Mouse (Mus musculus): ENCODE measurements at regions not wholly inside any gene's neighbourhood (a gene's known extent, or its start where the extent isn't known, plus 50 kb on each side); places are given as distances from the start of the nearest gene placed in this dataset.

GRCm38 (mm10) chr8:44758727-44759126 is 176.5 kb upstream of the Fat1 start:
- no peak for TF ChIP-seq CTCF (IDR thresholded peaks at IDR 0.05; ENCODE audit: control insufficient read depth, insufficient read depth, insufficient replicate concordance, low read depth, low read length)
- no peak for TF ChIP-seq POLR2A (IDR thresholded peaks at IDR 0.05; ENCODE audit: control insufficient read depth, low read depth, low read length)
